Mouse (Mus musculus): Measurements from ENCODE around the gene Dscam.

GRCm38 (mm10) chr16:97035271-97035670 lies 135.3 kb downstream of the Dscam start:
- TF ChIP-seq MYOG (IDR thresholded peaks at IDR 0.05; ENCODE audit: control insufficient read depth in 1 of 3, insufficient read depth in 1 of 3, insufficient read length in 2 of 3, low read depth in 2 of 3) (no peak), REST (IDR thresholded peaks at IDR 0.05; ENCODE audit: insufficient read depth, insufficient read length) (no peak), MYOD1 (IDR thresholded peaks at IDR 0.05; ENCODE audit: control insufficient read depth in 1 of 3, insufficient read length in 2 of 3, low read depth in 2 of 3) (no peak), USF1 (IDR thresholded peaks at IDR 0.05; ENCODE audit: low read depth) (no peak), POLR2A (IDR thresholded peaks at IDR 0.05; ENCODE audit: insufficient read length, low read depth) (no peak)

All from myocyte (in vitro differentiated cells).